Mouse (Mus musculus): ENCODE measurements at regions not wholly inside any gene's neighbourhood (a gene's known extent, or its start where the extent isn't known, plus 50 kb on each side); places are given as distances from the start of the nearest gene placed in this dataset.
"Not testable (repeated sequence)": the region's sequence is repeated elsewhere in the genome, so short reads cannot be mapped to it uniquely, and the experiment has no call there.

- Histone ChIP-seq H3K4me2 (ENCODE audit: low read depth, low read length, poor library complexity, severe bottlenecking) (no peak overlapping the region), H3K4me1 (ENCODE audit: insufficient read depth, low read length) (no peaks in the 10 kb centered on the region), H3K27me3 (ENCODE audit: insufficient read depth, low read length) (no peaks in the 10 kb centered on the region), H3K9ac (replicated peaks; ENCODE audit: low read length, poor library complexity, severe bottlenecking) (no peak overlapping the region), H3K4me3 (ENCODE audit: low read depth, low read length) (no peak overlapping the region), H3K9me3 (ENCODE audit: low read length) (no peaks in the 10 kb centered on the region), H3K27ac (ENCODE audit: low read depth, low read length) (no peak overlapping the region), H3K36me3 (ENCODE audit: insufficient read depth, low read length) (no peaks in the 10 kb centered on the region)
- TF ChIP-seq CTCF (IDR thresholded peaks at IDR 0.05), result peak; percentile 63
- ATAC-seq (ENCODE audit: low FRiP score), result no peak
- DNase-seq (ENCODE audit: low spot score), result peak; percentile 2
These were observed 639.7 kb downstream of the Cdh10 start for GRCm38 (mm10) chr15:19458485-19458884.

- H3K27me3 ChIP-seq (ENCODE audit: insufficient read depth, low read length), result no peaks in the 10 kb centered on the region
- no peak overlapping the region for H3K9ac ChIP-seq (replicated peaks; ENCODE audit: low read length, poor library complexity, severe bottlenecking)
- H3K9me3 ChIP-seq (ENCODE audit: low read length), result no peaks in the 10 kb centered on the region
- no peaks in the 10 kb centered on the region for H3K4me1 ChIP-seq (ENCODE audit: insufficient read depth, low read length)
- H3K4me2 ChIP-seq (ENCODE audit: low read depth, low read length, poor library complexity, severe bottlenecking), result no peak overlapping the region
- no peak for ATAC-seq (ENCODE audit: low FRiP score)
- DNase-seq (ENCODE audit: low spot score), result peak; percentile 58
- peak; percentile 83 for TF ChIP-seq CTCF (IDR thresholded peaks at IDR 0.05)
- WGBS, result 20% methylated on average over 2 of the region's 2 CpGs
- H3K36me3 ChIP-seq (ENCODE audit: insufficient read depth, low read length), result no peaks in the 10 kb centered on the region
- no peak overlapping the region for H3K27ac ChIP-seq (ENCODE audit: low read depth, low read length)
- no peak overlapping the region for H3K4me3 ChIP-seq (ENCODE audit: low read depth, low read length)
These were observed 654.8 kb downstream of the Cdh10 start for GRCm38 (mm10) chr15:19473521-19473920.

- H3K9ac ChIP-seq (replicated peaks; ENCODE audit: low read length, poor library complexity, severe bottlenecking); H3K27me3 ChIP-seq (ENCODE audit: insufficient read depth, low read length); H3K27ac ChIP-seq (ENCODE audit: low read depth, low read length); H3K4me2 ChIP-seq (ENCODE audit: low read depth, low read length, poor library complexity, severe bottlenecking); H3K4me1 ChIP-seq (ENCODE audit: insufficient read depth, low read length); H3K4me3 ChIP-seq (ENCODE audit: low read depth, low read length); ATAC-seq (ENCODE audit: low FRiP score); DNase-seq (ENCODE audit: low spot score); H3K9me3 ChIP-seq (ENCODE audit: low read length); H3K36me3 ChIP-seq (ENCODE audit: insufficient read depth, low read length): not testable (repeated sequence)
These were observed 674.8 kb downstream of the Cdh10 start for GRCm38 (mm10) chr15:19493556-19493955.

- Histone ChIP-seq H3K36me3 (ENCODE audit: insufficient read depth, low read length) (no peaks in the 10 kb centered on the region), H3K4me3 (ENCODE audit: low read depth, low read length) (no peak overlapping the region), H3K9me3 (ENCODE audit: low read length) (no peaks in the 10 kb centered on the region), H3K27me3 (ENCODE audit: insufficient read depth, low read length) (no peaks in the 10 kb centered on the region), H3K27ac (ENCODE audit: low read depth, low read length) (no peak overlapping the region), H3K4me1 (ENCODE audit: insufficient read depth, low read length) (no peaks in the 10 kb centered on the region), H3K4me2 (ENCODE audit: low read depth, low read length, poor library complexity, severe bottlenecking) (no peak overlapping the region), H3K9ac (replicated peaks; ENCODE audit: low read length, poor library complexity, severe bottlenecking) (no peak overlapping the region)
- no peak for DNase-seq (ENCODE audit: low spot score)
- TF ChIP-seq CTCF (IDR thresholded peaks at IDR 0.05), result no peak
- no peak for ATAC-seq (ENCODE audit: low FRiP score)
- WGBS, result 90% methylated on average over 2 of the region's 2 CpGs
These were observed 700.6 kb downstream of the Cdh10 start for GRCm38 (mm10) chr15:19519377-19519776.

GRCm38 (mm10) chr15:19540676-19541075 lies 721.9 kb downstream of the Cdh10 start:
- Histone ChIP-seq H3K36me3 (ENCODE audit: insufficient read depth, low read length) (no peaks in the 10 kb centered on the region), H3K9ac (replicated peaks; ENCODE audit: low read length, poor library complexity, severe bottlenecking) (no peak overlapping the region), H3K9me3 (ENCODE audit: low read length) (no peaks in the 10 kb centered on the region), H3K4me3 (ENCODE audit: low read depth, low read length) (no peak overlapping the region), H3K4me1 (ENCODE audit: insufficient read depth, low read length) (no peaks in the 10 kb centered on the region), H3K27ac (ENCODE audit: low read depth, low read length) (no peak overlapping the region), H3K4me2 (ENCODE audit: low read depth, low read length, poor library complexity, severe bottlenecking) (no peak overlapping the region), H3K27me3 (ENCODE audit: insufficient read depth, low read length) (no peaks in the 10 kb centered on the region)
- DNase-seq (ENCODE audit: low spot score) (no peak), ATAC-seq (ENCODE audit: low FRiP score) (no peak)
- TF ChIP-seq CTCF (IDR thresholded peaks at IDR 0.05), result no peak
- 94% methylated on average over 4 of the region's 4 CpGs for WGBS

GRCm38 (mm10) chr15:19549757-19550156 lies 731.0 kb downstream of the Cdh10 start:
- Histone ChIP-seq H3K4me3 (ENCODE audit: low read depth, low read length) (no peak overlapping the region), H3K9ac (replicated peaks; ENCODE audit: low read length, poor library complexity, severe bottlenecking) (no peak overlapping the region), H3K36me3 (ENCODE audit: insufficient read depth, low read length) (no peaks in the 10 kb centered on the region), H3K27me3 (ENCODE audit: insufficient read depth, low read length) (no peaks in the 10 kb centered on the region), H3K9me3 (ENCODE audit: low read length) (no peaks in the 10 kb centered on the region), H3K4me2 (ENCODE audit: low read depth, low read length, poor library complexity, severe bottlenecking) (no peak overlapping the region), H3K4me1 (ENCODE audit: insufficient read depth, low read length) (no peaks in the 10 kb centered on the region), H3K27ac (ENCODE audit: low read depth, low read length) (no peak overlapping the region)
- no peak for ATAC-seq (ENCODE audit: low FRiP score)
- no peak for TF ChIP-seq CTCF (IDR thresholded peaks at IDR 0.05)
- DNase-seq (ENCODE audit: low spot score), result no peak

GRCm38 (mm10) chr15:19584769-19585168 lies 766.0 kb downstream of the Cdh10 start:
- DNase-seq (ENCODE audit: low spot score) (no peak), ATAC-seq (ENCODE audit: low FRiP score) (no peak)
- Histone ChIP-seq H3K4me2 (ENCODE audit: low read depth, low read length, poor library complexity, severe bottlenecking) (no peak overlapping the region), H3K36me3 (ENCODE audit: insufficient read depth, low read length) (no peaks in the 10 kb centered on the region), H3K4me3 (ENCODE audit: low read depth, low read length) (no peak overlapping the region), H3K9me3 (ENCODE audit: low read length) (no peaks in the 10 kb centered on the region), H3K4me1 (ENCODE audit: insufficient read depth, low read length) (no peaks in the 10 kb centered on the region), H3K27ac (ENCODE audit: low read depth, low read length) (no peak overlapping the region), H3K9ac (replicated peaks; ENCODE audit: low read length, poor library complexity, severe bottlenecking) (no peak overlapping the region), H3K27me3 (ENCODE audit: insufficient read depth, low read length) (no peaks in the 10 kb centered on the region)
- TF ChIP-seq CTCF (IDR thresholded peaks at IDR 0.05), result no peak
- 96% methylated on average over 1 of the region's 1 CpGs for WGBS

Data from midbrain, postnatal 0 days (tissue).